Mouse (Mus musculus): ENCODE measurements around the gene Dcst1.
A peak's percentile ranks its signal among the peaks of the same experiment; 100 is the strongest.

Gene Dcst1

DNA sequence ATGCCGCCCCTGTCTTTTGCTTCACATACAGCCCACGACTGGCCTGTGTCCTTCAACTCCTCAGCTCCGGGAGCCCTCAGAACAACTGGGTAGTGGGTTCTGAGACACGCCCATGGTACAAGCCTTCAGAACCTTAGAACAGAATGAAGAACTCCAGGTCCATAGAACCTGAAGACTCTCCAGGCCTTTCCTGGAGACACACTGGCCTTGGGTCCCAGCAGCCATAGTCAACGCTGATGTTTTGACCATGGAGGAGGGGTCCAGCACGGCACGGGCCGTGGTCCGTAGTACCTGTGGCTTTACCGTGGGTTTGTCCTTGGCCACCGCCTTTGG, at the start of gene Dcst1:
Gene Dcst1, minus strand, starts transcription at position 101 of the 333 bp plus-strand sequence.
- DNase-seq (ENCODE audit: low read depth, low spot score), result no peak

DNA sequence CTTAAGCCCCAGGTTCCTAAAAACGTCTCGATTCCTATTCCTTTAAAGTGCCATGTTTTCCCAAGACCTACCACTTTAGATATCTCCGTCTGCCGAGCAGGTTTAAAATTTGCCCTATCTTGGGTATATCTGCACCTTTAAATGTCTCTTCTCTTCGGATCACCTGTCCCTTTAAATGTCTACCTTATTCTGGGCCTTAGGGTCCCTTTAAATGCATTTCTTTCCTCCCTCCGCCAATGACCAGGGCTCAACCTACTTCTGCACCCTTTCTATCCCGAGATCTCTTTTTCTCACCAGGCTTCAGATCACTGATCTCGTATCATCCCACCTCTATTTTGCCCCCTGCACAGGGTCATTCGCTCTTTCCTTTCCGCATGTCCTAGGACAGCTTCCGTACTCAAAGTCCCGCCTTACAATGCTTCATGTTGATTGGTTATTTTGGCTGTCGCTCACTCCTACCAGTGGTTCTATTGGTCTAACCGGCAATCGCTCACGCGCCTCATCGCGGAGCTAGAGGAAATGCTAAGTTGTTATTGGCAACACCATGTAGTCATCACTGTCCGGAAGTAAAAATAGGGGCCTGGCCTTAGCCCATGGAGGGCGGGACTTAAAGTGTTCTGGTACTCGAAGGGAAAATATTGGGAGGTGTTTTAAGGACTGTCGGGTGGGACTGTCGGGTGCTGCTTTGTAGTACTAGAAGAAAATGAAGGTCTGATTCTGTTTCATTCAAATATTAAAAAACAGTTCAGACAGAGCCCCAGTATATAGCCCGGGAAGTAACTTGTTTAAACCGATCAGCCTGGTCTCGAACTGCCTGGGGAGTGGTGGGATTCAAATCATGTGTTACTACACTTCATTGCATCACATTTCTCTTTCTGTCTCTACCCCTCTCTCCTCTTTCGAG, 46.7 kb upstream of the Dcst1 start, which contains the start of gene Flad1:
Gene Flad1, minus strand, starts transcription at position 381 of the 904 bp plus-strand sequence.
- peak; percentile 100 for DNase-seq (ENCODE audit: low read depth, low spot score)

DNA sequence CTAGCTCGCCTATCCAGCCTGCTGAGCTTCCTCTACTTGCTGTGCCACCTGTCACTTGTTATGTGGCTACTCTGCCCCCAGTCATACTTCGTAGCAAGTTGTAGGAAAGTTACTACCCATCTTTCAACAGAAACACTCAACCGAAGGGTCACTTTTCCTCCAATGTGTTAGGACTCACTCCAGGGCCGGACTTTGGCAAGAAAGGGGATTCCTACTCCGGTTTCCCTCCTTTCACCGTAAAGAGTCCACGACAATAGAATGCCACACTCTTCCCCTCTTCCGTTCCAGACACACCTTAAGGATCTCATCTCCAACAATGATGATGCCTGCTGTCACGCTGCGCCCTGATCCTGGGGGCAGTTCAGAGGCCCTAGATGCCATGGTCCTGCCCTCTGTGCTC, 45.8 kb upstream of the Dcst1 start:
- no peak for DNase-seq (ENCODE audit: low read depth, low spot score)

DNA sequence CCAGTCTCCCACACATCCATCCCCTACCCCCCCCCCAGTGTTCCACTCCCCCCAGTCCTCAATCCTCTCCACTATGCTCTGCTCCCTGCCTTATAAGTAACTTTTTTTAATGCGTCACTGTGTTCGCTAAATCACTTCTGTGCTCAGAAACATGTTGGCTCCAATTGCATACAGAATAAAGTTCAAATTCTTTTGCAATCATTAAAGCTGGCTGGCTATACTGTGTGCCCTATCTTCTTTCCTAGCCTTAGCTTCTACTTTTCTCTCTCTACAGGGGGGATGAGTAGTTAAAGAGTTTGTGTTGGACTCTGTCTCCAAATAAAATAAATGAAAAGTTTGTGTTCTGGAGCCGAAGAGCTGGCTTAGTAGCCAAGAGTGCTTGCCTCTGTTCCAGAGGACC, 44.6 kb upstream of the Dcst1 start:
- no peak for DNase-seq (ENCODE audit: low read depth, low spot score)

DNA sequence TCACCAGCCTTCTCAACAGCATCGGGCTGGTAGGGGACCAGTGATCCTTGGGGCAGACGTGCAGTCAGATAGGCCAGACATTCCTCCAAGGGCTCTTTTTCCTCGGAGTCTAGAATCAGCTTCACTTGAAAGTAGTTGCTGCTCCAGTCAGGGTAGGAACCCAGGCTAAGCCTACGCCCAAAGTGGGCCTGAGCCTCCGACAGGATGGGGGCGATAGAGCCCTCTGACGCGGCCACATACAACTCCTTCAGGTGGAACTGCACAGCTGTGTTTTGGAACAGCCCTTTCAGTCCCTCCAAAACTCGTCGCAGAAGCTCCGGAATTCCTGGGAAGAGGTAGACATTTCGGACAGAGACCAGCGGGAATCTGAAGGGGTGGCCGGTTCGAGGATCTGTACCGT, 43.4 kb upstream of the Dcst1 start:
- no peak for DNase-seq (ENCODE audit: low read depth, low spot score)

DNA sequence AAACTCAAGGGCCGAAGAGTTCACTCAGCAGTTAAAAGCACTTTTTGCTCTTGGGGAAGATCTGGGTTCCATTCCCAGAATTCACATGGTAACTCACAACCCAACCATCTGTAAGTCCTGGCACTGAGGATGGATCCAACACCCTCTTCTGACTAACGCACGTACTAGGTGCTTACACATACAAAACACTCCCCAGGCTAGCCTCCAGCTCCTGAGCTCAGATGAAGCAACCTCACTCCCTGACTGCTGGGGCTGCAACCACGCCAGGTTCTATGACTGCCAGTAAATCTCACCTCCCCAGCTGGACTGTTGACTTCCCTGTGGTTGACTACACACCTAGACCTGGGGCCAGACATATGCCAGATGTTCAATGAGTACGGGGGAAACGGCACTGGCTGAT, 41.8 kb upstream of the Dcst1 start:
- DNase-seq (ENCODE audit: low read depth, low spot score), result no peak

DNA sequence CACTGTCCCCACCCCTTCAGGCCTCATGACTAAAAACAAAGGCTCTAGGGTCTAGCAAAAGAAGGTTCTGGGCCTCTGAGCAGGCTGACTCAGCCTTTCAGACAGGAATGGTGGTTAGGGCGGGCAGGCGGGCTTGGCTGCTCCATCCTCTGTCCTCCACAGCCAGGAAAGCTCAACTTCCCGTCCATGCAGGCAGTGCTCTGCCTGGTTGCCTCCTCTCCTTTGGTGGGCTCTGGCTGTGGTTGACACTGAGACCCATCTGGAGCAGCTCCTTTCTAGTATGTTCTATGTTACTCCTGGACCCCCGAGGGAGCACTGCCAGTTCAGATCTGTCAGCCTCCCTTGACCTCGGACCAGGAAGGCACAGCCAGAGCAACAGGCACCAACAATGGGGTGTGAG, 37.6 kb upstream of the Dcst1 start, which contains the start of gene Lenep:
Gene Lenep, minus strand, starts transcription at position 101 of the 400 bp plus-strand sequence.
- no peak for DNase-seq (ENCODE audit: low read depth, low spot score)

GRCm38 (mm10) chr3:89401329-89401728, 36.3 kb upstream of the Dcst1 start:
- no peak for DNase-seq (ENCODE audit: low read depth, low spot score)

- DNase-seq (ENCODE audit: low read depth, low spot score), result no peak
Observed at GRCm38 (mm10) chr3:89396654-89397005, 31.6 kb upstream of the Dcst1 start.

DNA sequence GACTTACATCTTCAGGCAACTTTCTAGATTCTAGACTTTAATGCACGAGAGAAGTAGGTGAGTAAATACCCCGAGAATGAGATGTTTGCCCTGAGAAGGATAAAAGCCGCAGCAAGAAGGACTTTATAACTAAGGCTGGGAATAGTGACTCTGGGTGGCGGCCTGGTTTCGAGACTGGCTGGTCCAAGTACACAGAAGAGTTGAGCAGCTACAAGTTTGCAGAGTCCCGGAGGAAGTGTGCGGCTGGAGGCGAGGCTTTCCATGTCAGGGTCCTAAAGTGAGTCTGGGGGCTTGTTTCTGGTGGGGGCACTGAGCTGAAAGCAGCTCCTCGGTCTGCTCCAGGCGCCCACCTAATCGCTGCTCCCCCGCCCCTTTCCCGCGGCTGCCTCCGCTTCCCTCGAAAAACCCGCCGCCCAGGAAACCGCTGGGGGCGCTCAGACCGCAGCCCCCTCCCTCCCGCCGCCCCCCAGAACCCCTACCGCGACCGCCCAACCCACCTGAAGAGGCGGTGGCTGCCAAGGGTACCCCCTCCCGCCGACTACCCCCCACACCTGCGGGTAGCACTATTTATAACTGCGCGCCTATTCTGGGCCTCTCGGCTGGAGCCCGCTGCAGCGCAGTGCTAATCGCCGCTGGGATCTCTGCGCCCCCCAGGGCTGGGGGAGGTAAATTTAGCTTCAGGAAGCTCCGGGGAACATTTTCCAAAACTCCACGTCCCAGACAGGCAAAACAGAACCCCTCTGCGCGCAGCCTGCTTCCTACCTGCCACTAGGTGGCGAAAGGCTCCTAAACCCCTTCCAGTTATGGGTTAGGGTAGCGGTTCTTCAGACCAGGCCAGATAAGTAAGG, 31.0 kb upstream of the Dcst1 start:
- peak; percentile 83 for DNase-seq (ENCODE audit: low read depth, low spot score)

- DNase-seq (ENCODE audit: low read depth, low spot score), result no peak
Observed at GRCm38 (mm10) chr3:89395419-89395805, 30.4 kb upstream of the Dcst1 start.

DNA sequence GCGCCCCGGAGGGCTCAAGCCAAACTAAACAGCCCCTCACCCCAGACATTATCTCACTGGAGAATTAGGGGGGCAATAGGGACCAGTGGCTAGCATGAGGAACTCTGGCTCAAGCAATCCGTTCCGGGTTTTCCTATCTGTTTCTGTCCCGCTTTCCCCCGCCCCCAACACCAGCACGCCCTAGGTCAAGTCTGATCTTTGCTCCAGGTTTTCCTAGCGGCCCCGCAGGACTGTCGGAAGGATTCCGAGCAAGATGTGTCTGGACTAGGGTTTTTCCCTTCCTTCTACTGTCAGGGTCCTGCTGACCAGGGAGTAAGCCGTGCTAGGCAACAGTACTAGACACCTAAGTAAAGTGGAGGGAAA, 29.8 kb upstream of the Dcst1 start:
- DNase-seq (ENCODE audit: low read depth, low spot score), result peak; percentile 90

DNA sequence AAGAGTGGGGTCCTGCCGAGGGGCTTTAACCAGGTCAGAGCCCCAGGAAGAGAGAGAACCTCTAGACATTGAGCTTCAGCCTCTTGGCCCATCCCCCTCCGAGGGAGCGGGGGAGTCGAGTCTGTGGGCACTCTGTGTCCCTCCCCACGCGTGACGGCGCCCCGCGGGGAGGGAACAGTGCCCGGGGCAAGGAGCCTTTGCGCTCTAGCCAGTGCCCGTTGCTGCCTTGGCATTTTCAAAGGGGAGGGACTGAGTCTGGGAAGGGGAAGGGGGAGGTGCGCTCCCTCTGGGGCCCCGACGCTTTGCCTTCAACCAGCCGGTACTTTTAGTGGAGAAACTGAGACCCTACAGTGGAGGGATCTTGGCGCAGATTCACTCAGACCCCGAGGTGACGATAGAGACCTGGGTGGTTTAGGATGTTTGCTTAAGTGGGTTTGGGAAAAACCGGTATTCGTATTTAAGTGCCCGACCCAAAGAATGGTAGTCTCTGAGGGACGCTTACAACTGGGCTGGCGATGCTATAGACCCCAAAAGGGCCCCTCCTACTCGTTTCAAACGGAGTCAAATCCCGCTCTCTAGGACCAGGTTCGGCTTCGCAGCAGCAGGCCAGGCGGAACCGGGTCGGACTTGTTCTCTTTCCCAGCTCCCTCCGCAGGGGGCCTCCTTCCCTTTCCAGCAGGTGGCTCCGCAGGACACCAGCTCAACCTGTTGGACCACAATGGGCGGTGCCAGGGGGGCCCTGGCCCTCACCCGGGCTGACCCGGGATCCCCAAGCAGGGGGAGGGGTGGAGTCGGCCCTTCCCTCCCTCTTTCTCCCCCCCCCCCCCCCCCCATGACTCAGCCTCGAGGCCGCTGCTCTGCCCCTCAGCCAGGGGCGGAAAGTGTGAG, 29.2 kb upstream of the Dcst1 start, which contains the start of gene Zbtb7b:
Gene Zbtb7b, minus strand, starts transcription at position 771 of the 888 bp plus-strand sequence.
- peak; percentile 68 for DNase-seq (ENCODE audit: low read depth, low spot score)

- peak; percentile 96 for DNase-seq (ENCODE audit: low read depth, low spot score)
Observed at GRCm38 (mm10) chr3:89393605-89394004, 28.6 kb upstream of the Dcst1 start.

DNA sequence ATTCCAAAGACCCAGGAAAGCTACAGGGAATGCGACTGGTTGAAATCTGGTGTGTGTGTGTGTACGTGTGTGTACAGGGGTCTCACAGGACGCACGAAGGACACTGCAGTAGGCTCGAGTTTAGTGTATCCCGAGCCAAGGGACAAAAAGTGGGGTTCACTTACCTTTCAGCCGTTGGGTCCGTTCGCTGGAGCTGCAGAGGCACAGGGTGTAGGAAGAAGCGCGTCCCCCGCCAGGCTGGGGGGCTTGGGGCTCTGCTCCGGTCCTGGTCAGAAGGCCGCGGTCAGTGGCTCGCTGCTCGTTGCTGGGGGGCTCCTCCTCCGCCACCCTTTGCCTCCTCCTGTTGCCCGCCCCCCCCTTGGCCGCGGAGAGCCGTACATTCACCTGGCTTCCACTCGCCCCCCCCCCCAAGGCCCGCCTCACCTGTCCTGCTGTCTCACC, 27.8 kb upstream of the Dcst1 start:
- no peak for DNase-seq (ENCODE audit: low read depth, low spot score)

- DNase-seq (ENCODE audit: low read depth, low spot score), result peak; percentile 34
Observed at GRCm38 (mm10) chr3:89391663-89392511, 26.8 kb upstream of the Dcst1 start.

GRCm38 (mm10) chr3:89390699-89391662, 25.9 kb upstream of the Dcst1 start:
- no peak for DNase-seq (ENCODE audit: low read depth, low spot score)

GRCm38 (mm10) chr3:89390111-89390515, 25.1 kb upstream of the Dcst1 start:
- DNase-seq (ENCODE audit: low read depth, low spot score), result no peak

Data from mesoderm, embryonic 11.5 days (tissue).